Mouse (Mus musculus) ES-CJ7 (cell line): ENCODE results near the gene Wt1.

Experiments used
- DNase-seq: peaks from one replicate; pipeline ENCODE4 v3.0.0; 2011; ENCODE audit warnings: low read depth, low spot score

The Wt1 gene

GRCm38 (mm10) chr2:105126279-105126678, at the start of gene Wt1:
Gene Wt1 (plus strand): TSS chr2:105126529.
- DNase-seq = peak; percentile 79

- DNase-seq = no peak
These were observed 49.2 kb upstream of the Wt1 start for GRCm38 (mm10) chr2:105077151-105077550.

- peak; percentile 28 for DNase-seq
These were observed 44.0 kb upstream of the Wt1 start for GRCm38 (mm10) chr2:105082256-105082790.

GRCm38 (mm10) chr2:105084035-105084434, 42.3 kb upstream of the Wt1 start:
- no peak for DNase-seq

- DNase-seq = no peak
These were observed 40.2 kb upstream of the Wt1 start for GRCm38 (mm10) chr2:105086081-105086480.

- no peak for DNase-seq
These were observed 38.3 kb upstream of the Wt1 start for GRCm38 (mm10) chr2:105088005-105088404.

GRCm38 (mm10) chr2:105089083-105089482, 37.2 kb upstream of the Wt1 start:
- no peak for DNase-seq

- DNase-seq = no peak
These were observed 36.5 kb upstream of the Wt1 start for GRCm38 (mm10) chr2:105089581-105090508.

- no peak for DNase-seq
These were observed 35.3 kb upstream of the Wt1 start for GRCm38 (mm10) chr2:105090991-105091390.

- DNase-seq = no peak
These were observed 34.6 kb upstream of the Wt1 start, which contains the start of gene Gm11060 for GRCm38 (mm10) chr2:105091718-105092117. Gene Gm11060 (plus strand): TSS chr2:105092018.

GRCm38 (mm10) chr2:105097294-105097953, 28.9 kb upstream of the Wt1 start:
- no peak for DNase-seq

GRCm38 (mm10) chr2:105099410-105099809, 26.9 kb upstream of the Wt1 start:
- no peak for DNase-seq

- peak; percentile 55 for DNase-seq
These were observed 25.8 kb upstream of the Wt1 start for GRCm38 (mm10) chr2:105100541-105100940.

GRCm38 (mm10) chr2:105108703-105109158, 17.6 kb upstream of the Wt1 start:
- DNase-seq = peak; percentile 42

- peak; percentile 73 for DNase-seq
These were observed 12.3 kb upstream of the Wt1 start for GRCm38 (mm10) chr2:105114074-105114473.

- no peak for DNase-seq
These were observed 8.7 kb upstream of the Wt1 start for GRCm38 (mm10) chr2:105117669-105118068.

- DNase-seq = no peak
These were observed 4.1 kb upstream of the Wt1 start for GRCm38 (mm10) chr2:105122216-105122615.

GRCm38 (mm10) chr2:105122886-105123285, 3.4 kb upstream of the Wt1 start:
- DNase-seq = no peak

GRCm38 (mm10) chr2:105123431-105123830, 2.9 kb upstream of the Wt1 start:
- DNase-seq = no peak

- DNase-seq = no peak
These were observed 2.4 kb upstream of the Wt1 start for GRCm38 (mm10) chr2:105123881-105124280.

GRCm38 (mm10) chr2:105124391-105124790, 1.9 kb upstream of the Wt1 start:
- DNase-seq = no peak

GRCm38 (mm10) chr2:105125205-105125604, 1.1 kb upstream of the Wt1 start:
- DNase-seq = no peak
